Mouse (Mus musculus) G1E-ER4 (cell line): ENCODE measurements around the gene Zdhhc22. TPM values are rescaled to one million over a fixed set of nuclear protein-coding genes. Genes with fewer than 3 reads are reported as not detected.

Experiments
- GATA1 ChIP-seq: IDR thresholded peaks from one replicate; pipeline ENCODE4 v1.8.0; 2012; ENCODE audit warnings: low read length, inconsistent platforms
- polyA plus RNA-seq: library from polyadenylated mRNA; stranded (reverse); fragments of >175 nt; gene quantifications from 2 replicates; pipeline ENCODE4 v1.2.3, GENCODE M21; 2012

The Zdhhc22 gene
- polyA plus RNA-seq = not detected in 2 replicates

- TF ChIP-seq GATA1 = no peak
Measured at GRCm38 (mm10) chr12:86989890-86990754, at the start of gene Zdhhc22. Gene Zdhhc22, minus strand, starts transcription at chr12:86990430.

- no peak for TF ChIP-seq GATA1
Measured at GRCm38 (mm10) chr12:87036631-87037030, 46.4 kb upstream of the Zdhhc22 start.

- no peak for TF ChIP-seq GATA1
Measured at GRCm38 (mm10) chr12:87031163-87031763, 41.0 kb upstream of the Zdhhc22 start.

GRCm38 (mm10) chr12:87029251-87029976, 39.2 kb upstream of the Zdhhc22 start:
- TF ChIP-seq GATA1 = no peak

GRCm38 (mm10) chr12:87028068-87028467, 37.8 kb upstream of the Zdhhc22 start:
- no peak for TF ChIP-seq GATA1

GRCm38 (mm10) chr12:87027391-87027790, 37.2 kb upstream of the Zdhhc22 start:
- TF ChIP-seq GATA1 = no peak

GRCm38 (mm10) chr12:87026871-87027240, 36.6 kb upstream of the Zdhhc22 start:
- no peak for TF ChIP-seq GATA1

- no peak for TF ChIP-seq GATA1
Measured at GRCm38 (mm10) chr12:87026109-87026870, 36.1 kb upstream of the Zdhhc22 start.

- no peak for TF ChIP-seq GATA1
Measured at GRCm38 (mm10) chr12:87023456-87023855, 33.2 kb upstream of the Zdhhc22 start.

- no peak for TF ChIP-seq GATA1
Measured at GRCm38 (mm10) chr12:87022006-87022405, 31.8 kb upstream of the Zdhhc22 start.

GRCm38 (mm10) chr12:87021040-87021439, 30.8 kb upstream of the Zdhhc22 start, which contains the start of gene Tmem63c:
Gene Tmem63c, plus strand, starts transcription at chr12:87021340.
- TF ChIP-seq GATA1 = no peak

- TF ChIP-seq GATA1 = no peak
Measured at GRCm38 (mm10) chr12:87018756-87019155, 28.5 kb upstream of the Zdhhc22 start.

GRCm38 (mm10) chr12:87017041-87017440, 26.8 kb upstream of the Zdhhc22 start:
- TF ChIP-seq GATA1 = no peak

GRCm38 (mm10) chr12:87004596-87004995, 14.4 kb upstream of the Zdhhc22 start:
- TF ChIP-seq GATA1 = no peak

- no peak for TF ChIP-seq GATA1
Measured at GRCm38 (mm10) chr12:87003606-87004005, 13.4 kb upstream of the Zdhhc22 start.

- TF ChIP-seq GATA1 = no peak
Measured at GRCm38 (mm10) chr12:87002815-87003214, 12.6 kb upstream of the Zdhhc22 start.
